8 mouse cellular contexts compared by ENCODE assay signal in the genomic region with DNA sequence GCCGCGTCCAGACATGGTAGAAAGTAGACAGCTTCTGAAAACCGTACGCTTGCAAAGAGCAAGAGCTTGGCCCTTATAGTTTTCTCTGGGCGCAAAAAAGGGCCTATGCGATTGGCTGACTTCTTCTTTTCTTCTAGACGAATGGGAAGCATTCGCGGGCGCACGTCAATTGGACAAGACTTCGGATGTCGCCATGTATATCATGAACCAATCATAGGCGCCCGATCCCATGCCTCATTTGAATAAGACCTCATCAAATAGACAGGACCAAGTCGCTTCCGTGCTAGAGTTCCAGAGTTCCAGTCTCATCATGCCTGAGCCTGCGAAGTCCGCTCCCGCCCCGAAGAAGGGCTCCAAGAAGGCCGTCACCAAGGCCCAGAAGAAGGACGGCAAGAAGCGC. TPM values are rescaled to one million over a fixed set of nuclear protein-coding genes. Genes with fewer than 3 reads are reported as not detected.
A peak's percentile ranks its signal among the peaks of the same experiment; 100 is the strongest.
DNase-seq lines count a peak whose midpoint lies in the region; ATAC-seq and TF ChIP-seq lines count a peak whose summit lies in the region.
"Not testable (repeated sequence)": the region's sequence is repeated elsewhere in the genome, so short reads cannot be mapped to it uniquely, and the experiment has no call there.

A gene (minus strand): TSS at position 47 of the 400 bp plus-strand sequence.
A gene (plus strand): TSS at position 283 of the 400 bp plus-strand sequence.

- H3K27ac ChIP-seq in forebrain, embryonic 10.5 days; heart, embryonic 10.5 days; hindbrain, embryonic 14.5 days; liver, embryonic 12.5 days; midbrain, embryonic 14.5 days (replicated peaks; ENCODE audit: low read depth, low read length); thymus, adult 2 months (ENCODE audit: control insufficient read depth, insufficient read depth, low read length): not testable (repeated sequence)

- H3K4me1 ChIP-seq in forebrain, embryonic 10.5 days; heart, embryonic 10.5 days; hindbrain, embryonic 14.5 days (replicated peaks; ENCODE audit: control insufficient read depth, insufficient read depth, low read length); midbrain, embryonic 14.5 days (ENCODE audit: control insufficient read depth, insufficient read depth, low read length); thymus, adult 2 months (replicated peaks; ENCODE audit: control insufficient read depth, insufficient read depth, low read length): not testable (repeated sequence)
- peaks cover 17% of the 10 kb centered on the region for H3K4me1 ChIP-seq in liver, embryonic 12.5 days

- not testable (repeated sequence) for H3K9me3 ChIP-seq in forebrain, embryonic 10.5 days; heart, embryonic 10.5 days; hindbrain, embryonic 14.5 days (ENCODE audit: control insufficient read depth, low read length); liver, embryonic 12.5 days (replicated peaks); midbrain, embryonic 14.5 days (ENCODE audit: control insufficient read depth, low read length)

- not testable (repeated sequence) for TF ChIP-seq CTCF in thymus, adult 2 months (IDR thresholded peaks at IDR 0.05; ENCODE audit: borderline replicate concordance, control insufficient read depth, extremely low read depth, insufficient read depth, low read length, poor library complexity)

- not testable (repeated sequence) for H3K4me3 ChIP-seq in forebrain, embryonic 10.5 days; heart, embryonic 10.5 days; hindbrain, embryonic 14.5 days (replicated peaks; ENCODE audit: low read length); liver, embryonic 12.5 days; midbrain, embryonic 14.5 days (replicated peaks; ENCODE audit: low read depth, low read length); thymus, adult 2 months (ENCODE audit: control insufficient read depth, insufficient read depth, low read length)

- not testable (repeated sequence) for H3K36me3 ChIP-seq in forebrain, embryonic 10.5 days (replicated peaks); heart, embryonic 10.5 days; hindbrain, embryonic 14.5 days (replicated peaks; ENCODE audit: control insufficient read depth, insufficient read depth); liver, embryonic 12.5 days; midbrain, embryonic 14.5 days (ENCODE audit: control insufficient read depth, insufficient read depth, low read length); thymus, adult 2 months (ENCODE audit: control insufficient read depth, insufficient read depth, low read length)

- H3K4me2 ChIP-seq in hindbrain, embryonic 14.5 days (replicated peaks); liver, embryonic 12.5 days; midbrain, embryonic 14.5 days (ENCODE audit: low read length): not testable (repeated sequence)

- ATAC-seq in hindbrain, embryonic 14.5 days (ENCODE audit: low FRiP score), result peak; percentile 97
- ATAC-seq in liver, embryonic 12.5 days, result peak; percentile 87
- peak; percentile 95 for ATAC-seq in midbrain, embryonic 14.5 days (ENCODE audit: low FRiP score, low TSS enrichment)

- not testable (repeated sequence) for H3K9ac ChIP-seq in hindbrain, embryonic 14.5 days; liver, embryonic 12.5 days; midbrain, embryonic 14.5 days (replicated peaks; ENCODE audit: low read length)

- not testable (repeated sequence) for DNase-seq in adrenal gland, adult 8-10 months; forebrain, embryonic 10.5 days (ENCODE audit: extremely low spot score, low spot score); heart, embryonic 10.5 days (ENCODE audit: low spot score); hindbrain, embryonic 14.5 days (ENCODE audit: low spot score); layer of hippocampus, postnatal 14 days (ENCODE audit: low spot score in 2 of 2); midbrain, embryonic 14.5 days; thymus, adult 2 months

- not testable (repeated sequence) for TF ChIP-seq POLR2A in thymus, adult 2 months (IDR thresholded peaks at IDR 0.05; ENCODE audit: control insufficient read depth, extremely low read depth, insufficient read depth, low read length, poor library complexity)

- not testable (repeated sequence) for H3K27me3 ChIP-seq in forebrain, embryonic 10.5 days (ENCODE audit: poor library complexity, severe bottlenecking); heart, embryonic 10.5 days (ENCODE audit: insufficient read depth, poor library complexity, severe bottlenecking); hindbrain, embryonic 14.5 days (ENCODE audit: control insufficient read depth, insufficient read depth, low read length); liver, embryonic 12.5 days (replicated peaks); midbrain, embryonic 14.5 days (ENCODE audit: control insufficient read depth, insufficient read depth, low read length); thymus, adult 2 months (ENCODE audit: control insufficient read depth, insufficient read depth, low read length)

- no CpG with 5 or more reads among the region's 24 CpGs for WGBS in forebrain, embryonic 10.5 days
- no CpG with 5 or more reads among the region's 24 CpGs for WGBS in heart, embryonic 10.5 days
- no CpG with 5 or more reads among the region's 24 CpGs for WGBS in hindbrain, embryonic 14.5 days
- WGBS in liver, embryonic 12.5 days (ENCODE audit: insufficient replicate concordance), result no CpG with 5 or more reads among the region's 24 CpGs
- no CpG with 5 or more reads among the region's 24 CpGs for WGBS in midbrain, embryonic 14.5 days
- no CpG with 5 or more reads among the region's 24 CpGs for WGBS in thymus, adult 2 months

RNA-seq across cellular contexts. Expression of the first gene that starts in this region (rescaled TPM):
- 10 to 100 TPM; 19.8 to 45.6 (median 32.3) TPM for total RNA-seq in adrenal gland, adult 8-10 months (2022)
- polyA plus RNA-seq in forebrain, embryonic 10.5 days (2016; fragmentation: Nextera tagmentation; extraction: Ambion mirVana), result 6,723 and 6,843 TPM in 2 replicates
- polyA plus RNA-seq in heart, embryonic 10.5 days (2016; fragmentation: Nextera tagmentation; extraction: Ambion mirVana), result 2,387 and 3,574 TPM in 2 replicates
- 574 and 576 TPM in 2 replicates for polyA plus RNA-seq in hindbrain, embryonic 14.5 days (2014; fragmentation: Nextera tagmentation; extraction: Ambion mirVana)
- total RNA-seq in layer of hippocampus, postnatal 14 days (2021), result 10 to 100 TPM; 20.7 to 37.1 TPM
- polyA plus RNA-seq in liver, embryonic 12.5 days (2016; fragmentation: Nextera tagmentation; extraction: Ambion mirVana), result 5,867 and 6,049 TPM in 2 replicates
- 613 and 855 TPM in 2 replicates for polyA plus RNA-seq in midbrain, embryonic 14.5 days (2014; fragmentation: Nextera tagmentation; extraction: Ambion mirVana)
- polyA plus RNA-seq in thymus, adult 2 months (2012; rRNA removed), result 1,785 and 6,121 TPM in 2 replicates

RNA-seq across cellular contexts. Expression of the second gene that starts in this region (rescaled TPM):
- 10 to 100 TPM; 63.3 to 78.8 (median 69.1) TPM for total RNA-seq in adrenal gland, adult 8-10 months (2022)
- 20.1 and 23.1 TPM in 2 replicates for polyA plus RNA-seq in forebrain, embryonic 10.5 days (2016; fragmentation: Nextera tagmentation; extraction: Ambion mirVana)
- 9.9 and 15.3 TPM in 2 replicates for polyA plus RNA-seq in heart, embryonic 10.5 days (2016; fragmentation: Nextera tagmentation; extraction: Ambion mirVana)
- 3.8 TPM in 2 replicates for polyA plus RNA-seq in hindbrain, embryonic 14.5 days (2014; fragmentation: Nextera tagmentation; extraction: Ambion mirVana)
- 10 to 100 TPM; 48.0 to 64.3 TPM for total RNA-seq in layer of hippocampus, postnatal 14 days (2021)
- polyA plus RNA-seq in liver, embryonic 12.5 days (2016; fragmentation: Nextera tagmentation; extraction: Ambion mirVana), result 25.4 and 26.3 TPM in 2 replicates
- polyA plus RNA-seq in midbrain, embryonic 14.5 days (2014; fragmentation: Nextera tagmentation; extraction: Ambion mirVana), result 4.0 and 4.1 TPM in 2 replicates
- polyA plus RNA-seq in thymus, adult 2 months (2012; rRNA removed), result 156 and 207 TPM in 2 replicates
